Mouse (Mus musculus): ENCODE results near the gene Ednra.

Ednra gene

GRCm38 (mm10) chr8:77724046-77724930 lies at the start of gene Ednra:
TSS of gene Ednra (minus strand) at chr8:77724464.
- in situ Hi-C loops (cut with MboI; ENCODE audit: low pct_unique_long_range_greater_than_20kb in 1 of 2, low sequenced_read_pairs in 2 of 2, unreplicated experiment in 1 of 2), result no loop called here

DNA sequence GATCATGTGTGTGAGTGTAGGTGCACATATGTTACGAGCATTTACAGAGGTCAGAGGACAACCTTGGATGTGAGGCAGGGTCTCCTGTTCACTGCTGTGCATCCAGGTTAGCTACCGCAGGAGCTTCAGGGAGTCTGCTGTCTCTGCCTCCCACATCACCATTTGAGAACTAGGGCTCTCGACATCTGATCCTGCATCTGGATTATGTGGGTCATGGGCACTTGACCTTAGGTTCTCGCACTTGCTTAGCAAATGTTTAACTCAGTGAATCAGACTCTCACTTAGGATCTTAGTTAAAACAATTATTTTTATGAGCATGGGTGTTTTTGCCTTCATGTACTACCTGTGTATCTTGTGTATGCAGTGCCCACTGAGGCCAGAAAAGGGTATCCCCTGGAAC lies 49.6 kb upstream of the Ednra start:
- in situ Hi-C loops (cut with MboI; ENCODE audit: low pct_unique_long_range_greater_than_20kb in 1 of 2, low sequenced_read_pairs in 2 of 2, unreplicated experiment in 1 of 2), result no loop called here

- in situ Hi-C loops (cut with MboI; ENCODE audit: low pct_unique_long_range_greater_than_20kb in 1 of 2, low sequenced_read_pairs in 2 of 2, unreplicated experiment in 1 of 2), result no loop called here
These were observed 49.0 kb upstream of the Ednra start for GRCm38 (mm10) chr8:77773256-77773655.

DNA sequence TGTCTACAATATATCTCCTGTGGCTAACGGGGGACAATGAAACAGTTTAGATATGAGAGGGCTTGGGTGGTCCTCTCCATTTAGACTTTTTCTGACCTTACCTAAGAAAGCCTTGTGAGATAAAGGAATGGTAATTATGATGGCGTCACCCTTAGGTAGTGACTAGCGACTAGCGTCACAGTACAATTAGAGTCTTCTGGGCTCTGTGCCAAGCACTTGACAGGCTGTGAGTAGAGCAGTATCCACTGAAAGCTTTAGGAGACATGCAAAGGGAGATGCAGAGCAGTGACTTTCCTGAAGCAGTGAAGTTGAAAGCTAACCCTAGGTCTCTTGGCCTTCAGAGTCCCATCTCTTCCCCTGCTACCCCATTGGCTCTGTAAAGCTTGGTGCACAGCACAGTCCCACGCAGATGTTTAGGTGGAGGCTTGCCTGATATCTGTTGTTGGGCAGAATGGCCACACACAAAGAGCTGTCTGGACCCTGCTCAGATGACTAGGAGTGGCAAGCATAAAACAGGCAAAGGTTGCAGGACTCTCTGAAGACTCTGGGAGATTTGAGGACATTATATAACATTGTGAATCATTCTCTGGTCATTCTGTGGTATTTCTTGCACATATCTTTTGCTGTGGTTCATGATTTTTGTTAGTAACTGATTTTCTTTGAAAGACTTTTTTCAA lies 48.1 kb upstream of the Ednra start:
- in situ Hi-C loops (cut with MboI; ENCODE audit: low pct_unique_long_range_greater_than_20kb in 1 of 2, low sequenced_read_pairs in 2 of 2, unreplicated experiment in 1 of 2), result no loop called here

DNA sequence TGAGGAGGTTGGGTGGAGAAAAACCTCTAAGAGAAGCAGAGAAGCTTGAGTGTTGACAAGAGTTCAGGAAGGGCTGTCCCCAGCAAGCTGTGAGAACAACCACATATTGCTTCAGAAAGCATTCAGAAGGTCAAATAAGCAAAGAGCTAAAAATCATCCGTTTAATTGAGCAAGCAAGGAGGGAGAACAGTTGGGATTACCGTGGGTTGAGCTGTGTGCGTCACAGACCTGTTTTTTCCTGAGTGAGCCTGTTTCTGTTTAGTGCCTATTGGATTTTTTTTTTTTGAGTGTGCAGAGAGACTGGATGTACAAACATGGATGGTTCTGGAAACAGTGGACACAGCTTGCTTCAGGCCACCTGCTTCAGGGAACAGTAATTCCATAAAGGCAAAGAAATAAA lies 46.7 kb upstream of the Ednra start:
- in situ Hi-C loops (cut with MboI; ENCODE audit: low pct_unique_long_range_greater_than_20kb in 1 of 2, low sequenced_read_pairs in 2 of 2, unreplicated experiment in 1 of 2), result no loop called here

DNA sequence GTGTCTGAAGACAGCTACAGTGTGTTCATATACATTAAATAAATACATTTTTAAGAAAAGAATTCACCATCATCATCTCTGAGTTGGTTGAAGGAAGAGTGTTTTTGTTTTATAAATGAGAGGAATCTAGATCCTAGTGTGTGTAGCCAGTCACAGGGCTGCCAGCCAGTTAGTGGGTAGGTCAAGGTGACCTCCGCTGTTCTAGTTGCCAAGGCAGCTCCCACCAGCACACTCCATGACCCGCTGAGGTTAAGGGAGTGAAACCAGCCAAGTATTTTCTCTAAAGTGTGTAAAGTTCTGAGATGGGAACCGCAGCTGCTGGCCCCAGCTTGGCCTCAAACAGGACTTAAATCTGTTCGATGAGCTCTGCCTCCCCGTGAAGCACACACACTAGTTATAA lies 44.7 kb upstream of the Ednra start:
- in situ Hi-C loops (cut with MboI; ENCODE audit: low pct_unique_long_range_greater_than_20kb in 1 of 2, low sequenced_read_pairs in 2 of 2, unreplicated experiment in 1 of 2), result no loop called here

- in situ Hi-C loops (cut with MboI; ENCODE audit: low pct_unique_long_range_greater_than_20kb in 1 of 2, low sequenced_read_pairs in 2 of 2, unreplicated experiment in 1 of 2), result no loop called here
These were observed 40.0 kb upstream of the Ednra start for GRCm38 (mm10) chr8:77764253-77764652.

DNA sequence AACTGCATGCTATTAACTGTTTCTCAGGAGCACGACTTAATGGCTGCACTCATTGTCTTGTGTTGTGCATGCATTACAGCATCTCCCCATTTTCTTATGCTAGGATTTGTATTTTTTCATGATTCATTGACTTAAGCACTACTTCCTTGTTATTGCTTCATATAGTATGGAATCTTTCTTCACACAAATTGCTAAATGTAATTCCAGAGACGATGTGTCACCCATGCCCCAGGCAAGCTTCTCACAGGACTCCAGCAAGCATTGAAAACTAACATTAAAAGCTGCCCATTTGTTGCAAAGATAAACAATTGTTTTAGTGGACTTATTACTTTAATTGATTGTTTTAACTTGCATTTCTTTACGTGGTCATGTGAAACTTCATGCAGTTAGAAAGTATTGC lies 38.7 kb upstream of the Ednra start:
- in situ Hi-C loops (cut with MboI; ENCODE audit: low pct_unique_long_range_greater_than_20kb in 1 of 2, low sequenced_read_pairs in 2 of 2, unreplicated experiment in 1 of 2), result no loop called here

GRCm38 (mm10) chr8:77755441-77755840 lies 31.2 kb upstream of the Ednra start:
- in situ Hi-C loops (cut with MboI; ENCODE audit: low pct_unique_long_range_greater_than_20kb in 1 of 2, low sequenced_read_pairs in 2 of 2, unreplicated experiment in 1 of 2), result no loop called here

DNA sequence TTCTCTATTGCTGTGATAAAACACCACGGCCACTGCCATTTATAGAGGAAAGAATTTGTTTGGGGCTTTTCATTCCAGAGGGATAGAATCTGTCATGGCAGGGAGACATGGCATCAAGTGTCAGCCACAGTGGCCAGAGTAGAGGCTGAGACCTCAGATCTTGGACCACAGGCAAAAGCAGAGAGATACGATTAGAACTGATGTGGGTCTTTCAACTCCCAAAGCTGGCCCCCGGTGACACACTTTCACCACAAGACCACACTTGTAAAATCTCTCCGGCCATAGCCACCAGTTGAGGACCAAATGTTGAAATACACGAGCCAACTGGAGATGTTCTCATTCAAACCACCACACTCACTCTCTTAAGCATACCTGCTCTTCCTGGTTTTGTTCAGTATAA lies 29.5 kb upstream of the Ednra start:
- in situ Hi-C loops (cut with MboI; ENCODE audit: low pct_unique_long_range_greater_than_20kb in 1 of 2, low sequenced_read_pairs in 2 of 2, unreplicated experiment in 1 of 2), result no loop called here

- in situ Hi-C loops (cut with MboI; ENCODE audit: low pct_unique_long_range_greater_than_20kb in 1 of 2, low sequenced_read_pairs in 2 of 2, unreplicated experiment in 1 of 2), result no loop called here
These were observed 27.8 kb upstream of the Ednra start for GRCm38 (mm10) chr8:77752041-77752440.

DNA sequence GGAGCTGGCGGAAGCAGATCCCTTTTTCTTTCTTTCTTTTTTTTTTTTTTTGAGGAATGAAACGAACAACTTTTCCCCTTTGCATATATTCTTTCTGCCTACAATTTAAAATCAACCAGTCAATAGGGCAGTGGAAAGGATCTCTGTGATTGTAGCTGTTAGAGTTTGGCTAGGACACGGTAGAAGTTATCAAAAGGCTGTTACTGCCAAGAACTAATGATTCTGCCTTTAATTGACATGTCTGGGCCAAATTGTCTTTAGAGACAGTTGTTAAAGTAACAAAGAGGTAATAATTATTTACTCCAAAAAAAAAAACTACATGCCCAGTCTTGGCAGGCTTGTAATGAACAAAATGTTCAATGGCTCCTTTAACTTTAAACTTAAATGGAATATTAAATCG lies 26.1 kb upstream of the Ednra start:
- in situ Hi-C loops (cut with MboI; ENCODE audit: low pct_unique_long_range_greater_than_20kb in 1 of 2, low sequenced_read_pairs in 2 of 2, unreplicated experiment in 1 of 2), result no loop called here

- in situ Hi-C loops (cut with MboI; ENCODE audit: low pct_unique_long_range_greater_than_20kb in 1 of 2, low sequenced_read_pairs in 2 of 2, unreplicated experiment in 1 of 2), result no loop called here
These were observed 20.2 kb upstream of the Ednra start for GRCm38 (mm10) chr8:77744476-77744875.

DNA sequence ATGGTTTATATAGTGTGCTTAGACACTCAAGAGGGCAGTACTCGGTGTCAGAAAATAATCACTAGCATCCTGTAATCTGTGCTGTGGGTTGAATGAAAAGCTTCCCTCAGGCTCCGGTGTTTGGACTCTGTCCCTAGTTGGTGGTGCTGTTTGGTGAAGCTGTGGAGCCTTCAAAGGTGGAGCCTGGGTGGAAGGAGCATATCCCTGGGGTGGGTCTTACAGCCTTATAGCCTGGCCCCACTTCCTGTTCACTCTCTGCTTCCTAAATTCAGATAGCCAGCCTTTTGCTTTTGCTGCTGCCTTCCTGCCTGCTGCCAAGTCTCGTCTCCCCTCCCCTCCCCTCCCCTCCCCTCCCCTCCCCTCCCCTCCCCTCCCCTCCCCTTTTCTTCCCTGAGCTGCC lies 18.1 kb upstream of the Ednra start:
- in situ Hi-C loops (cut with MboI; ENCODE audit: low pct_unique_long_range_greater_than_20kb in 1 of 2, low sequenced_read_pairs in 2 of 2, unreplicated experiment in 1 of 2), result no loop called here

GRCm38 (mm10) chr8:77741050-77741777 lies 16.9 kb upstream of the Ednra start:
- in situ Hi-C loops (cut with MboI; ENCODE audit: low pct_unique_long_range_greater_than_20kb in 1 of 2, low sequenced_read_pairs in 2 of 2, unreplicated experiment in 1 of 2), result no loop called here

DNA sequence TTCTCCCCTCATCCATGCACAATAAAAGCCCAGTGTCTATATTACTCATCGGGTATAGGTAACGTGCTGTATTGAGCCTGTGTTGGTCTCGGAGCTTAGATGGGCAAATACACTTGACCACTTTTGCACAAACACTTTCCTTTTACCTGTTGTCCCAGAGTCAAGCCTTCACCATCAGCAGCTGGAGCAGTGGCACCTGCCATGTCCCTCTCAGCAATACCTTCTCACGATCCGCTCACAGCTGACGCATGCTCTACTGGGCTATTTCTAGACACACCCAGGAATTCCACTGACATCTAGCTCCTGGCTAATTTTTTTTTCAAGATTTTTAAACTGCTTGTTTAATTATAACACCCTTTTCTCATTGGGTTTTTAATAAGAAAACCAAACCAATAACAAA lies 14.2 kb upstream of the Ednra start:
- in situ Hi-C loops (cut with MboI; ENCODE audit: low pct_unique_long_range_greater_than_20kb in 1 of 2, low sequenced_read_pairs in 2 of 2, unreplicated experiment in 1 of 2), result no loop called here

DNA sequence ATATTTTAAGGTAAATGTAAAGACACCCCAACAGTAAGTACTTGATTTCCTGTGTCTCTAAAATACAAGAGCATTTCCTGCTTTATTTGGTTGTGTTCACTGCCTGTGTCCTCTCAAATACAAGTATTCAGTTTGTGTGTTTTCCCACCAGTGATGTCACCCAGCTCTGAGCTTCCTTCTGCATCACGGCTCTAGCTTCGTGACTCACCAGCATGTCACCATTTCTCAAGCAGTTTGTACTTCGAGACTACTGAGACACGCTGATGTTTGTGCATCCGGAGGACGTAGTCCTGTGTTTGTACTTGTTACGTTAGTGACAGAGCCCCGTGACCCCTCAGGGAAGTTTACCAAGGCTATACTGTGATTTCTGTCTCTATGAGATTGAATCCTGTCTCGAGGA lies 13.1 kb upstream of the Ednra start:
- in situ Hi-C loops (cut with MboI; ENCODE audit: low pct_unique_long_range_greater_than_20kb in 1 of 2, low sequenced_read_pairs in 2 of 2, unreplicated experiment in 1 of 2), result no loop called here

GRCm38 (mm10) chr8:77733792-77734191 lies 9.5 kb upstream of the Ednra start:
- in situ Hi-C loops (cut with MboI; ENCODE audit: low pct_unique_long_range_greater_than_20kb in 1 of 2, low sequenced_read_pairs in 2 of 2, unreplicated experiment in 1 of 2), result no loop called here

- in situ Hi-C loops (cut with MboI; ENCODE audit: low pct_unique_long_range_greater_than_20kb in 1 of 2, low sequenced_read_pairs in 2 of 2, unreplicated experiment in 1 of 2), result no loop called here
These were observed 8.7 kb upstream of the Ednra start for GRCm38 (mm10) chr8:77732964-77733363.
